Mouse (Mus musculus): Measurements from ENCODE around the gene P2rx1.

GRCm38 (mm10) chr11:73052795-73053194 lies 53.9 kb downstream of the P2rx1 start:
- TF ChIP-seq GATA1 (IDR thresholded peaks at IDR 0.05; ENCODE audit: low read length) (no peak), TAL1 (IDR thresholded peaks at IDR 0.05; ENCODE audit: low read length) (no peak)

All from erythroblast, embryonic 14.5 days (primary cell).